Mouse (Mus musculus) thymus, adult 2 months (tissue): ENCODE results near the gene Mcm8.

Experiments used
- CTCF ChIP-seq: fragments of 200-500 bp; IDR thresholded peaks from 2 replicates; pipeline ENCODE4 v1.5.1; 2012; ENCODE audit warnings: mild to moderate bottlenecking, control low read depth, low read length, moderate library complexity, borderline replicate concordance; ENCODE audit not compliant: control insufficient read depth, poor library complexity, insufficient read depth; ENCODE audit errors: extremely low read depth
- POLR2A ChIP-seq: fragments of 200-500 bp; IDR thresholded peaks from 2 replicates; pipeline ENCODE4 v1.6.1; 2012; ENCODE audit warnings: mild to moderate bottlenecking, low read length, control low read depth, moderate library complexity; ENCODE audit not compliant: control insufficient read depth, poor library complexity, insufficient read depth; ENCODE audit errors: extremely low read depth

DNA sequence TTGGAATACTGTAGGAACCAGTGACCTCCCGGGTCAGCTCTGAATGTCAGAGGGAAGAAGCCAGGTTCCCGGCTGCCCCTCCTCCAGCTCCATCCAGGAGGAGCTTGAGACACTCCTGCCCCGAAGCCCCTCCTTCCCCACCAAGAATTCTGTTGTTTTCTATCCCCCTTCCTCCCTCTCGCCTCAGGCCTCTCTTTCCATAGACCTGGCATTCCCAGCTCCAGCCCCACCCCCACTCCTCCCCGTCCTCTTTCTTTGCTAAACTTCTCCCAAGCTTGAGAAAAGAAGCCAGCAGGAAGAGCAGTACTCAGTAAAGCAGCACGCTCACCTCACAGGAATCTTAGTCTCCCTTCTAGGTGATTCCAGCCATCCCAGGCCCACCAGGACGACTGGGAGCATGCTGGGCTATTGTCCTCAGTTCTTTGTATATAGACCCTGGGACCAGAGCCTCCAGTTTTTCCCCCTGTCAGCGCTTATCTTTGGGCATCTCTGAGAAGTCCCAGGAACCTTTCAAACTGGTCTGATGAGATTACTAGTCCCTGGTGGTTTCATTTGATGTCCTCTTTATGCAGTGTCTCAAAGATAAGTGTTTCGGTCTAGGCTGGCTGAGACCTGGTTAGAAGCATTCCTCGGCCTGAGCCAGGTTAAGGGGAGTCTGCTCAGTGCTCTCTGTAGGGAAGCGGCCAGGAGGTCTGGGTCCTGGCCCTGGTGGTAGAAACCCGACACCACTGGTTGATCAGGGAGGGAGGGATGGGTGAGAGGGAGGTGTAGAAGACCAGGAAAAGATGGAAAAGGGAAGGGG is 65.1 kb downstream of the Mcm8 start, which contains the start of gene Lrrn4:
- TF ChIP-seq CTCF (no peak), POLR2A (no peak)
